Mouse (Mus musculus): ENCODE measurements at regions not wholly inside any gene's neighbourhood (a gene's known extent, or its start where the extent isn't known, plus 50 kb on each side); places are given as distances from the start of the nearest gene placed in this dataset.
A peak's percentile ranks its signal among the peaks of the same experiment; 100 is the strongest.

GRCm38 (mm10) chr6:126481257-126481656 lies 54.0 kb downstream of the Kcna5 start:
- DNase-seq (ENCODE audit: extremely low spot score in 1 of 2, low spot score in 2 of 2): no peak
- TF ChIP-seq CTCF (IDR thresholded peaks at IDR 0.05): peak; percentile 8; the same call in 1 of the 2 replicates
- intact Hi-C loops (cut with DNase I): no loop called here
- Histone ChIP-seq H3K4me3 (no peak overlapping the region), H3K27ac (no peak overlapping the region)

DNA sequence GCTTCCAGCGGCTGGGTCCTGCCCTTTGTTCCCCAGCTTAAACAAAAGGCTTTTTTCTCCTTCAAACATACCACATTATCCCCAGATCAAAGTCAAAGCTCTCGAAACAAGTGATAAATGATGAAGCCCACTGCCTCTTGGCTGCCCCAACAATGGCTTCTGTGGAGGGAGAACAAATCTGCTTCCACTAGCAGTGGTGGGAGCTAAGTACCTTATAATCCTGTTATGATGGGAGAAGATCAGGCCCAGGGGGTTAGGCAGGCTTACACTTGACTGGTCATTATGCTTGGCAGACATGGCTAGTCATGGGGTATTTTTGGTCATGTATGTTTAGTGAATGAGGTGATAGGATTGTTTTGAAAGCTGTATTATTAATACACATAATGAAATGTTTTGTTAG lies 57.7 kb downstream of the Kcna5 start:
- intact Hi-C loops (cut with DNase I): loop anchor here (10.0 kb wide), 2 partner anchors 523 to 1053 kb away; no protein-coding TSS in a partner anchor

GRCm38 (mm10) chr6:126476758-126477157 lies 58.5 kb downstream of the Kcna5 start:
- no peak for DNase-seq (ENCODE audit: extremely low spot score in 1 of 2, low spot score in 2 of 2)
- H3K27ac ChIP-seq: no peak overlapping the region
- TF ChIP-seq CTCF (IDR thresholded peaks at IDR 0.05): no peak
- intact Hi-C loops (cut with DNase I): loop anchor here (10.0 kb wide), 2 partner anchors 522 to 1052 kb away; no protein-coding TSS in a partner anchor
- H3K4me3 ChIP-seq: no peak overlapping the region

More for the DNA sequence above, 57.7 kb downstream of the Kcna5 start:
- DNase-seq (ENCODE audit: extremely low spot score in 1 of 2, low spot score in 2 of 2): no peak
- H3K27ac ChIP-seq: no peak overlapping the region
- TF ChIP-seq CTCF (IDR thresholded peaks at IDR 0.05): no peak
- no peak overlapping the region for H3K4me3 ChIP-seq

- DNase-seq (ENCODE audit: extremely low spot score in 1 of 2, low spot score in 2 of 2): no peak
- H3K4me3 ChIP-seq: no peak overlapping the region
- no peak for TF ChIP-seq CTCF (IDR thresholded peaks at IDR 0.05)
- intact Hi-C loops (cut with DNase I): loop anchor here (2.0 to 10.0 kb wide), 3 partner anchors 521 to 1051 kb away; no protein-coding TSS in a partner anchor
- no peak overlapping the region for H3K27ac ChIP-seq
Observed at GRCm38 (mm10) chr6:126475555-126475954, 59.7 kb downstream of the Kcna5 start.

DNA sequence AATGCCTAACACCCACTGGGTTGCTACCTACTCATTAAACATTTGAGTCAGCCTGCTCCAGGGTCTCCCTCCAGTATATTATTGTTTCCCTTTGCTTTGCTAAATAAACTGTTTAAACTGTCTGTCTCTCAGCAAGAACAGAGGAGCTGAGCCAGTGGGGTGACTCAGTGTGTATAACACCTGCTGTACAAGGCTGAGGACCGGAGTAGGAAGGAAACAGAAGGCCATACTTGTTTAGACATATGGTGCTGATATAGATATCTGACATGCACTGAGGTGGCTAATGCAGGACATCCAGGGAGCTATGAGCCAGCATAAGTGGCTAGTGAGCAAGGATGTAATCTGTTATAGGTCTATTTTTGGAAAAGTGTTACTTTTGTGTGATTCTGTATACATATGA lies 81.5 kb downstream of the Kcna5 start:
- no peak for TF ChIP-seq CTCF (IDR thresholded peaks at IDR 0.05)
- no peak for DNase-seq (ENCODE audit: extremely low spot score in 1 of 2, low spot score in 2 of 2)

DNA sequence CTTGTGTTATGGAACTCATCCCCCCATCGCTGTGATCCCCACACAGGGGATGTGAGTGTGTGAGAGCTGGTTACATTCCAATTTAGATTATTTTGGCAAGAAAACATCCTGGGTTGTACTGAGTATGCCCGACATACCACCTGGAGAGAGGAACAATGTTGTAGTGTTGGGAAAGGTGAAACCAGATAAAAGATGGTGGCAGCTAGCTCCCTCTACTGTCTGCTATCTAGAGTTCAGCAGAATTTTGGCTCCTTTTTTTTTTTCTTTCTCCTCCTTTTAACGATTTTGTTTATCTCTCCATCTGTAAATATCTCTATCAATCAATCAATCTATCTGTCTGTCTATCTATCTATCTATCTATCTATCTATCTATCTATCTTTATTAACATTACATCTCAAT lies 89.7 kb downstream of the Kcna5 start:
- intact Hi-C loops (cut with DNase I): no loop called here
- H3K27ac ChIP-seq: no peak overlapping the region
- DNase-seq (ENCODE audit: extremely low spot score in 1 of 2, low spot score in 2 of 2): no peak
- TF ChIP-seq CTCF (IDR thresholded peaks at IDR 0.05): peak; percentile 55
- H3K4me3 ChIP-seq: no peak overlapping the region

More for the DNA sequence above, 81.5 kb downstream of the Kcna5 start:
- Histone ChIP-seq H3K4me3 (no peak overlapping the region), H3K27ac (no peak overlapping the region)
- intact Hi-C loops (cut with DNase I): no loop called here

GRCm38 (mm10) chr6:126440254-126440653 lies 95.0 kb downstream of the Kcna5 start:
- Histone ChIP-seq H3K4me3 (no peak overlapping the region), H3K27ac (no peak overlapping the region)
- no peak for TF ChIP-seq CTCF (IDR thresholded peaks at IDR 0.05)
- intact Hi-C loops (cut with DNase I): no loop called here
- DNase-seq (ENCODE audit: extremely low spot score in 1 of 2, low spot score in 2 of 2): no peak

DNA sequence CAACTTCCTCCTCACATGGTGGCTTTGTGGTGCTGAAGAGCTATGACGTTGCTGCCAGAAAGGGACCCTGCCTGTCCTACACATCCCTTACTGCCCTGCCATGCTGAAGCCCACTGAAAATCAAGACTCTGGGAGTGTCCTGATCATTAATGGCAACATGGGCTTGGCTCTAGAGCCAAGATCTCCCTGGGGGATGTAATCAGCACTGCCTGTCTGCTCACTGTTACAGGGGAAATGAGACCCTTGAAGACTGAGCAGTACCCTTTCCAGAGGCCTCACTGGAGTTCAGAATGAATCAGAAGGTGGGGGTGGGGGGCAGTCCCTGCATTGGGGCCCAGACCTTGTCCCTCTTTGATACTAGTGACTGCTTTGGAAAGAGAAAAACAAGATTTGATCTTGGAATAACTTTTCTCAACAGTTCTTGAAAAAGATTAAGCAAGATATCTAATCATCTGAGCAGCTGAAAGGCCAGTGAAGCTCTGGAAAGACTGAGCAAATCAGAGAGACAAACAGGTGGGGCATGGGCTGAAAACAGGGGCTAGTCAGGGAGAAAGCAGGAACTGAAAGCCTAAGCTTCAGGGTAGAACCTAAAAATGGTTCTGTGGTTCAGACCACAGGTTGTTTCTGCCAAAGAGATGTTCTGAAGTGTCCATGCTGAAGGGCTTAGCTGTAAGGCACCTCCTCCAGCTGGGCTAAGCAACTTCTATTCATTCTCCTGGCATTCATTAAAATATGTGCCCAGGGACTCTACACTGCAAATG lies 97.1 kb downstream of the Kcna5 start:
- H3K27ac ChIP-seq: no peak overlapping the region
- no peak overlapping the region for H3K4me3 ChIP-seq
- intact Hi-C loops (cut with DNase I): no loop called here
- no peak for DNase-seq (ENCODE audit: extremely low spot score in 1 of 2, low spot score in 2 of 2)
- TF ChIP-seq CTCF (IDR thresholded peaks at IDR 0.05): no peak

- intact Hi-C loops (cut with DNase I): loop anchor here (5.0 kb wide), 1 partner anchor 85 kb away; no protein-coding TSS in a partner anchor
- Histone ChIP-seq H3K27ac (no peak overlapping the region), H3K4me3 (no peak overlapping the region)
- no peak for DNase-seq (ENCODE audit: extremely low spot score in 1 of 2, low spot score in 2 of 2)
- TF ChIP-seq CTCF (IDR thresholded peaks at IDR 0.05): no peak
Observed at GRCm38 (mm10) chr6:126427208-126427607, 108.0 kb downstream of the Kcna5 start.

DNA sequence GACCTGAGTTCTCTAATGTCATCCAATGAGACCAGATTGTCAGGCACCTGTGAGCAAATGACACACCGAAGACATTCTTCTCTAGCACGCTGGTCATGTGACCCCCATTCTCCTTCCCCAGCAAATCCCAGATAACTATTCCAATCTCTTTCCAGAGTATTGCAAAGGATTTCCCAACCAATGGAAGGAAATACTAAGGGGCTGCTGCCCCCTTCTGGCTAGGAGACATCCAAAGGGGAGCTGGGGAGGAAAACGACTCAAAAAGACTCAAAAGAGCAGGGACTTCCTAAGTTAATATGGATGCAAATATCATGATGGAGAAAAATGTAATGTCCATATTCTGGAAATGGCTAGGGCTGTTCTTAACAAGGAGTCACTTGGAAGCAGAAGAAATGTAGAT lies 129.5 kb downstream of the Kcna5 start:
- no peak overlapping the region for H3K27ac ChIP-seq
- TF ChIP-seq CTCF (IDR thresholded peaks at IDR 0.05): peak; percentile 64
- peak; percentile 25 to 33 for DNase-seq (ENCODE audit: extremely low spot score in 1 of 2, low spot score in 2 of 2)
- no peak overlapping the region for H3K4me3 ChIP-seq
- intact Hi-C loops (cut with DNase I): loop anchor here (5.0 kb wide), 2 partner anchors 253 to 783 kb away; no protein-coding TSS in a partner anchor

GRCm38 (mm10) chr6:126404331-126405070 lies 130.7 kb downstream of the Kcna5 start:
- intact Hi-C loops (cut with DNase I): loop anchor here (5.0 kb wide), 2 partner anchors 252 to 782 kb away; no protein-coding TSS in a partner anchor
- no peak overlapping the region for H3K4me3 ChIP-seq
- no peak for DNase-seq (ENCODE audit: extremely low spot score in 1 of 2, low spot score in 2 of 2)
- TF ChIP-seq CTCF (IDR thresholded peaks at IDR 0.05): no peak
- no peak overlapping the region for H3K27ac ChIP-seq

DNA sequence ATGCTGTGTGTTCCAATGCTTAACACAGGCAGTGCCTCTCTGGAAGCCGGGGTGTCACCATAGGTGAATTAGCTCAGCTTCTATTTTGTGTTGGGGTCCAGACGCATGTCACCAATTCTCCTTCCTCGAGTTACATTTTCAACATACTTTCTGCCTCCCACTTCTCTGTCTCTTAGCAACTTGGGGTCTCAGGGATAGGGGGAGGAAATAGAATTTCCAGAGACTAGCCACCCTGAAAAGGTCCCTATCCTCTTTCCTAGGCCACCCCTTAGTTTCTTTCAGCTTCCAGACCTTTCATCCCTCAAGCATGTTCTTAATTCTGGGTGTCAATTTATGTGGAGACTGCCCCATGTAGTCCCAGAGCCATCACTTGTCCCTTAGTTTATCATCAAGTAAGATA lies 135.6 kb downstream of the Kcna5 start:
- DNase-seq (ENCODE audit: extremely low spot score in 1 of 2, low spot score in 2 of 2): no peak
- intact Hi-C loops (cut with DNase I): no loop called here
- no peak for TF ChIP-seq CTCF (IDR thresholded peaks at IDR 0.05)
- no peak overlapping the region for H3K27ac ChIP-seq
- H3K4me3 ChIP-seq: no peak overlapping the region

Data from left cerebral cortex, adult 2 months (tissue).